Mouse (Mus musculus): Measurements from ENCODE around the gene Pigq. TPM values are rescaled to one million over a fixed set of nuclear protein-coding genes. Genes with fewer than 3 reads are reported as not detected.

Pigq gene
- polyA plus RNA-seq (2015; fragmentation: Nextera tagmentation; extraction: Ambion mirVana): 59.3 and 66.0 TPM in 2 replicates

DNA sequence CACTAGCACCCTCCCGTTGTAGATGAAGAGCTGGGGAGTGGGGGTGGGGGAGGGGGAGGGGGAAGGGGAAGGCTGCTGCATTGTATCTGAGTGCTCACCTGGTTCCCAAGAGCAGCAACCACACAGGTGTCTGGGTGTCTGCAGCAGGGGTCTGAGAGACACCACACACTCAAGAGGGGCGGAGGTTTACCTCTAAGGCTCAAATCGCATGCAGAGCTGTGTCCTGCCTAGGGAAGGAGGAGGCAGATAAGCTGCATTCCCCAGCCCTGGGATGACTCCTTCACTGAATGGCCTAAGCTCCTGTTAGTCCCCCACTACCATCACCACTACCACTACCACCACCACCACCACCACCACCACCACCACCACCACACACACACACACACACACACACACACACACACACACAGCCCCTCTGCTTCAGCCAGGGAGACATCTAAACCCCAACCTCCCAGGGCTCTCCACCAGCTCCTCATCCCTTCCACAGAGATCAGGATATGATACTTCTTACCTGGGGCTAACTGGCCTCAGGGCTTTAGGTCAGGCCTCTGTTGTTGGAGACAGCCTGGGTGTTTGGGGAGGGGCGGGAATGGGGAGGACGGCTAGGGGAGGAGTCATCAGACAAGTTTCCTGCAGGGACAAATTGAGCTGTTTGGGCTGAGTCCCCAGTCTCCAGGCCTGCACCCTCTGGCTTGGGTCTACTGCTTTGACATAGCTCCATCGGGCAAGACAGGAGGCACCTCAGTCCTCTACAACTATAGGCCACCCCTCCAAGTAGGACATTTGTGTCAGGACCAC, at the start of gene Pigq, which contains the start of gene Nhlrc4:
Gene Pigq, minus strand, starts transcription at position 571 of the 798 bp plus-strand sequence.
Gene Nhlrc4, minus strand, starts transcription at position 596 of the 798 bp plus-strand sequence.
- Histone ChIP-seq H3K27ac (ENCODE audit: low read length) (no peak within 1 kb of the TSS), H3K4me2 (ENCODE audit: low read depth, low read length) (no peak within 1 kb of the TSS), H3K4me3 (ENCODE audit: low read length) (no peak within 1 kb of the TSS), H3K27me3 (ENCODE audit: control insufficient read depth, insufficient read depth, low read length) (no peaks in the 10 kb centered on the region), H3K4me1 (ENCODE audit: control insufficient read depth, insufficient read depth, low read length) (peaks cover 18% of the 10 kb centered on the region), H3K9ac (ENCODE audit: low read length) (no peak within 1 kb of the TSS), H3K36me3 (ENCODE audit: control insufficient read depth, insufficient read depth) (no peaks in the 10 kb centered on the region), H3K9me3 (replicated peaks; ENCODE audit: control insufficient read depth, low read length) (no peaks in the 10 kb centered on the region)
- 34% methylated on average over 6 of the region's 6 CpGs for WGBS
- no peak for ATAC-seq (replicated peaks; ENCODE audit: extremely low read depth, insufficient read depth, low FRiP score)

DNA sequence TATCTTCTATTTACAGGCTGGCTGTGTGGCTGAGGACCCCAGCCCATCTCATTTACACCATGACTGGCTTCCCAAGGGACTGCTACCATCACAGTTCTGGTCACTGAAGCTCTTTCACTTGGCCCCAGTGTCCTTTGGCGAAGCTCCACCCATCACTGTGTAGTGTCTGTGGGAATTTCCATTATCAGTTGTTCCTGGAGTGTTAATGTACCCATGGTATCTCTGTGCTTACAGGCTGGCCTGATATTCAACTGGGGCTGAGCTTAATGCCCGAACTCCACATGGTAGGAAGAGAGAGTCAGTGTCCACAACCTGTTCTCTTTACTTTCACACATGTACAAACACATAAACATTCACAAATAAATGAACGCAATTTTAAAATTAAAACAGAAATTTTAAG, 48.8 kb upstream of the Pigq start:
- whole genome bisulfite sequencing: 66% methylated on average over 3 of the region's 3 CpGs
- H3K27ac ChIP-seq (ENCODE audit: low read length): no peak overlapping the region
- no peaks in the 10 kb centered on the region for H3K9me3 ChIP-seq (replicated peaks; ENCODE audit: control insufficient read depth, low read length)
- H3K9ac ChIP-seq (ENCODE audit: low read length): no peak overlapping the region
- no peaks in the 10 kb centered on the region for H3K27me3 ChIP-seq (ENCODE audit: control insufficient read depth, insufficient read depth, low read length)
- H3K4me3 ChIP-seq (ENCODE audit: low read length): no peak overlapping the region
- H3K36me3 ChIP-seq (ENCODE audit: control insufficient read depth, insufficient read depth): peaks cover 23% of the 10 kb centered on the region
- no peak for ATAC-seq (replicated peaks; ENCODE audit: extremely low read depth, insufficient read depth, low FRiP score)
- no peak overlapping the region for H3K4me2 ChIP-seq (ENCODE audit: low read depth, low read length)
- H3K4me1 ChIP-seq (ENCODE audit: control insufficient read depth, insufficient read depth, low read length): no peaks in the 10 kb centered on the region

DNA sequence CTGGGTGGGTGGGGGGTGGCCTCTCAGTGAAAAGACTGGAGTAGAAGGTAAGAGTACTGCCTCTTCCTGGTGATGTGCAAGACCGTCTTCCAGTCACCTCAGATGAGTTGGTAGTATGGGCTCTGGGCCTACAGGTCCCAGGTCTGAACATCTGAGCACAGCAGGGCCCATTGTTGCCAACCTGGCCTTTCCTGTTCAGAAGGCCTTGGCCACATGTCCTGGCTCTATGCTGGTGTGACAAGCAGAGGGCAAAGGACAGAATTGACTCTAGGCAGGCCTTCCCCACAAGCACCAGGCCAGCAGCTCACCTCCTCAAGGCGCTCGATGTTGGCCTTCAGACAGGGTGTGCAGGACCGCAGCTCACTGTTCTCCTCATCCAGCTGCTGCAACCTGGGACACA, 47.5 kb upstream of the Pigq start:
- WGBS: 92% methylated on average over 4 of the region's 4 CpGs
- no peaks in the 10 kb centered on the region for H3K4me1 ChIP-seq (ENCODE audit: control insufficient read depth, insufficient read depth, low read length)
- no peak overlapping the region for H3K27ac ChIP-seq (ENCODE audit: low read length)
- H3K4me3 ChIP-seq (ENCODE audit: low read length): no peak overlapping the region
- H3K4me2 ChIP-seq (ENCODE audit: low read depth, low read length): no peak overlapping the region
- peaks cover 20% of the 10 kb centered on the region for H3K36me3 ChIP-seq (ENCODE audit: control insufficient read depth, insufficient read depth)
- H3K27me3 ChIP-seq (ENCODE audit: control insufficient read depth, insufficient read depth, low read length): no peaks in the 10 kb centered on the region
- H3K9ac ChIP-seq (ENCODE audit: low read length): no peak overlapping the region
- no peak for ATAC-seq (replicated peaks; ENCODE audit: extremely low read depth, insufficient read depth, low FRiP score)
- H3K9me3 ChIP-seq (replicated peaks; ENCODE audit: control insufficient read depth, low read length): no peaks in the 10 kb centered on the region

DNA sequence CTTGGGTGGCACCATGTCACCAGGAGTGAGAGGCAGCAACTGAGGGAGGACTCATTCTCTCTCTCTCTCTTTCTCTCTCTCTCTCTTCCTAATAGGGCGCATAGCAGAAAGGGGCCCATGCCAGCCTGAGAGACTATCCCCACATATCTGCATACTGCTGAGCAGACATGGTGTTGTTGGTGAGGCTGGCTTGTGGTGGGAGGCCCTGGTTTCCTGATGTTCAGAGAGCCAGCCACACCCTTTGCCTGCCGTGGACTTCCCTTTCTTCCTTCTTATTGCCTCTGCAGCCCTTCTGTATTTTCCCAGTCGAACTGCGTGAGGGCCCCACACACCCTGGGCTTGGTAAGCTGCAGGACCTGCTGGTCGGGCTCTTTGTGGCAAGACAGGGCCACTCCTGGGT, 45.6 kb upstream of the Pigq start:
- Histone ChIP-seq H3K36me3 (ENCODE audit: control insufficient read depth, insufficient read depth) (peaks cover 20% of the 10 kb centered on the region), H3K4me2 (ENCODE audit: low read depth, low read length) (no peak overlapping the region), H3K27me3 (ENCODE audit: control insufficient read depth, insufficient read depth, low read length) (no peaks in the 10 kb centered on the region), H3K9ac (ENCODE audit: low read length) (no peak overlapping the region), H3K4me1 (ENCODE audit: control insufficient read depth, insufficient read depth, low read length) (no peaks in the 10 kb centered on the region), H3K4me3 (ENCODE audit: low read length) (no peak overlapping the region), H3K27ac (ENCODE audit: low read length) (no peak overlapping the region), H3K9me3 (replicated peaks; ENCODE audit: control insufficient read depth, low read length) (no peaks in the 10 kb centered on the region)
- no peak for ATAC-seq (replicated peaks; ENCODE audit: extremely low read depth, insufficient read depth, low FRiP score)
- 81% methylated on average over 5 of the region's 5 CpGs for WGBS

DNA sequence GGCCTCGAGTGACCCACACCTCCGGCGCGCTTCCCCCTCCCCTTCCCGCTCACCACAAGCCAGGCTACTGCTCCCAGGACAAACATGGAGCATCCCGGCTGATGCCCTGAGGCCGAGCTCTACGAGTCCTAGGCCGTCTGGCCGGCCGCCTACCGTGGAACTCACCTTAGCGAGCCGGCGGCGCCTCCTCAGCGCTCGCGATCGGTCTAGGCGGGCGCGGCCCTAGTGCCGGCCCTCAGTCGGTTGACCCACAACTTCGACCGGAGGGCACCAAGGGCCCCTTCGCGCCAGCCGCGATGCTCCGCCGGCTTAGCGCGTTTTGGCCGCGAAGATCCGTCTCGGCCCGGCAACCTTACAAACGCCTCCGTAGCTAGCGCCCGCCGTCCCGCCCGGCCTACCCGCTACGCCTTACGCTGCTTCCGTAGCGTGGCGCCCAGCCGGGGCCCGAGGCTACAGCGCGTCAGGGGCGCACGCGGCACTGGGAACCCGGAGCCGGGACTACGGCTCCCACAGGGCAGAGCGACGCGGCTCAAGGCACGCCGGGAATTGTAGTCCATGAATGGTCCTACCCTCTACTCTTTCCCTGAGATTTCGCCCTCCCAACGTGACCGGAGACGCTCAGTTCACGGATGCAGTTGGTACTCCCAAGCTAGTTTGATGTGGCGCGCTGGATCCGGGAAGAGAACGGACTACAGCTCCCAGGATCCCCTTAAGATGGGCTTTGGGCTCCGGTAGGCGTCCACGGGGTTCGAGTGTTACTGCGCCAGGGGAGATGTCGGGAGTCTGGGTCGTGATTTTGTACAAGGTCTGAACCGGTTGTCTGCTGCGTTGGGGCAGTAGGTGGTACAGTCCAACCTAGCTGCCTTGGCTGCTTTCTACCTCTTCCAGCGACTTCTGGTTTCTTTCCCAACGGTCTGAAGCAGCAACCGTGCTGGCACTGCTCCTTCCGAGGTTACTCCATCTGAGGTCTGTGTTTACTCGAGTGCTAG, 40.9 kb upstream of the Pigq start, which contains the start of gene Capn15:
Gene Capn15, minus strand, starts transcription at position 491 of the 989 bp plus-strand sequence.
- under 1% methylated on average over 91 of the region's 91 CpGs for WGBS
- peak; percentile 99 for ATAC-seq (replicated peaks; ENCODE audit: extremely low read depth, insufficient read depth, low FRiP score)

DNA sequence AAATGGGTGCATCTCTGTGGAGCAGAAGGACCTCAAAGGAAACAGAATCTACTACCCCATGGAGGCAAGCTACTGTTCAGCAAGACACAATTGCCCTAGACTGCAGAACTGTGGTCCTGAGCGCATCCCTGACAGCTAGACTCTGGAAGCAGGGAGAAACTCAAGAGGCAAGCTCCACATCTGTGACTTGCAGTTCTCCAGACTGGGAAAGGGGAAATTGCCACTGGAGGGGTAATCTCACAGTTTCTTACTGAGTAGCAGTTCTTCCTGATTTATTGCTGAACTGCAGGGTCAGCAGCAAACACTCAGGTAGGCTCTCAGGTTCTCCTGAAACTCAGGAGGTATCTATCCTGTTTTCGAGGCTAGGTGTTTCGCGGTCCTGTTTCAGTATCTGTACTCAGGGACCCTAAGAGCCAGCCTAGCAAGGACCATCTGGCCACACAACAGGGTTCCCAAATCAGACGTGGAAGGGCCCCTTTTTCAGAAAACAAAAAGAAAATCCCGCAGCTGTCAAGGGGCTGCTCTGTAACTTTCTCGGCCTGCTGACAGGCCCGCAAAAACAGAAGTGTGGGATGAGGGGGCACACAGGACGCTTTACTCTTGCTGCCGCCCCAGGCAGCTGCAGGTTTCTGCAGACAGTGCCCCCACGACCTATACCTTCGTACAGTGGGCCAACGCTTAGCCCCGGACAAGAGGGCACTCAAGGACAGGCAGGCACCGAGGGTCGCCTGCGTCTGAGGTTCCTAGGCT, 40.0 kb upstream of the Pigq start:
- Histone ChIP-seq H3K36me3 (ENCODE audit: control insufficient read depth, insufficient read depth) (no peaks in the 10 kb centered on the region; the same call in 1 of the 2 replicates), H3K4me1 (ENCODE audit: control insufficient read depth, insufficient read depth, low read length) (peaks cover 20% of the 10 kb centered on the region), H3K4me2 (ENCODE audit: low read depth, low read length) (peak overlapping the region; percentile 83), H3K4me3 (ENCODE audit: low read length) (peak overlapping the region; percentile 93), H3K27ac (ENCODE audit: low read length) (peak overlapping the region; percentile 91), H3K27me3 (ENCODE audit: control insufficient read depth, insufficient read depth, low read length) (no peaks in the 10 kb centered on the region), H3K9me3 (replicated peaks; ENCODE audit: control insufficient read depth, low read length) (no peaks in the 10 kb centered on the region), H3K9ac (ENCODE audit: low read length) (peak overlapping the region; percentile 96)
- WGBS: 7% methylated on average over 17 of the region's 17 CpGs
- ATAC-seq (replicated peaks; ENCODE audit: extremely low read depth, insufficient read depth, low FRiP score): no peak; the same call in 1 of the 2 replicates

More for the DNA sequence above, 40.9 kb upstream of the Pigq start, which contains the start of gene Capn15:
- Histone ChIP-seq H3K9me3 (replicated peaks; ENCODE audit: control insufficient read depth, low read length) (no peaks in the 10 kb centered on the region), H3K27ac (ENCODE audit: low read length) (peak within 1 kb of the TSS; percentile 91), H3K4me2 (ENCODE audit: low read depth, low read length) (peak within 1 kb of the TSS; percentile 83), H3K9ac (ENCODE audit: low read length) (peak within 1 kb of the TSS; percentile 96), H3K4me1 (ENCODE audit: control insufficient read depth, insufficient read depth, low read length) (peaks cover 15% of the 10 kb centered on the region), H3K36me3 (ENCODE audit: control insufficient read depth, insufficient read depth) (peaks cover 5% of the 10 kb centered on the region; the same call in 1 of the 2 replicates), H3K27me3 (ENCODE audit: control insufficient read depth, insufficient read depth, low read length) (no peaks in the 10 kb centered on the region), H3K4me3 (ENCODE audit: low read length) (peak within 1 kb of the TSS; percentile 93)

DNA sequence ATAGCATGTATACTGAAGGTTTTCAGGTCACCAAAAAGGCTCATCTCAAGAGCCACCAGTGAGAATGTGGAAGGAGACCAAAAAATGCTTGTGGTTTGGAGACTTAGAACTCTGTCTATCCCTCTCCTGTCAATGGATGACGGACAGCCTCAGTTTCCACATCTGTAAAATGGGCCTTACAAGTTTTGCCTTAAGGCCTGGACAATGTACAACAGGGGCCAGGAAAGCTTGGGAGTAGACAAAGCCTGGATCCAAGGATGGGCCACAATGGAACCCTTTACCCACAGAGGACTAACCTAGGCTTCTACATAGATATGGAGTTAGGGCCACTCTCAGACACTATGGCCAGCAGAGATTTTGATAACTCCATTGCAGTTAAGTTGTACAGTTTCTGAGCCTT, 39.3 kb upstream of the Pigq start:
- Histone ChIP-seq H3K36me3 (ENCODE audit: control insufficient read depth, insufficient read depth) (no peaks in the 10 kb centered on the region), H3K27ac (ENCODE audit: low read length) (no peak overlapping the region), H3K4me3 (ENCODE audit: low read length) (peak overlapping the region; percentile 93), H3K4me1 (ENCODE audit: control insufficient read depth, insufficient read depth, low read length) (peaks cover 20% of the 10 kb centered on the region), H3K9ac (ENCODE audit: low read length) (no peak overlapping the region; the same call in 1 of the 2 replicates), H3K4me2 (ENCODE audit: low read depth, low read length) (peak overlapping the region; percentile 83), H3K9me3 (replicated peaks; ENCODE audit: control insufficient read depth, low read length) (no peaks in the 10 kb centered on the region), H3K27me3 (ENCODE audit: control insufficient read depth, insufficient read depth, low read length) (no peaks in the 10 kb centered on the region)
- 100% methylated on average over 1 of the region's 1 CpGs for WGBS
- ATAC-seq (replicated peaks; ENCODE audit: extremely low read depth, insufficient read depth, low FRiP score): no peak

DNA sequence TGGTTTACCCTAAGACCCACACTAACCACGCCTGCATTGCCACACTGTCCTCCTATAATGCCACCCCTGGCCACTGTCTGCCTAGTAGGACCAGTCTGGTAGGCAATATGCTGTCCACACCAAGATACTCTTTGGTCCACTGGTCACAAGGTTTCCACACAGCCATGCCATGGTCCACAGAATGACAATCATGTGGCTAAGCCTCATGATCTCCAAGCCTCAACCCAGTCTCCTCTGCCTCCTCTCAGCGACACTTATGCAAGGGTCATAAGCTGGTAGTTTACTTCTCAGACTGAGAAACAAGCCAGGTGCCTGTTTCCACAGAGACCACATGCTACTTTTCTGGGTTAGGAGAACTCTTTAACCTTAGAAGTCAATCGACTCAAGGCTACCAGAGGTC, 38.2 kb upstream of the Pigq start:
- Histone ChIP-seq H3K4me3 (ENCODE audit: low read length) (no peak overlapping the region), H3K9me3 (replicated peaks; ENCODE audit: control insufficient read depth, low read length) (no peaks in the 10 kb centered on the region), H3K4me2 (ENCODE audit: low read depth, low read length) (no peak overlapping the region), H3K27ac (ENCODE audit: low read length) (no peak overlapping the region), H3K4me1 (ENCODE audit: control insufficient read depth, insufficient read depth, low read length) (peaks cover 20% of the 10 kb centered on the region), H3K9ac (ENCODE audit: low read length) (no peak overlapping the region), H3K27me3 (ENCODE audit: control insufficient read depth, insufficient read depth, low read length) (no peaks in the 10 kb centered on the region), H3K36me3 (ENCODE audit: control insufficient read depth, insufficient read depth) (no peaks in the 10 kb centered on the region)
- no peak for ATAC-seq (replicated peaks; ENCODE audit: extremely low read depth, insufficient read depth, low FRiP score)
- 86% methylated on average over 3 of the region's 3 CpGs for WGBS
